Mouse (Mus musculus): Measurements from ENCODE around the gene Pgpep1. TPM values are rescaled to one million over a fixed set of nuclear protein-coding genes. Genes with fewer than 3 reads are reported as not detected.

Gene Pgpep1
- polyA plus RNA-seq, 1 experiment, result 38.5 TPM

GRCm38 (mm10) chr8:70701982-70702841 lies 42.0 kb upstream of the Pgpep1 start:
- H3K4me2 ChIP-seq (ENCODE audit: low read depth), result peak overlapping the region; percentile 89

GRCm38 (mm10) chr8:70701048-70701981 lies 41.1 kb upstream of the Pgpep1 start:
- H3K4me2 ChIP-seq (ENCODE audit: low read depth), result peak overlapping the region; percentile 89
- TF ChIP-seq TCF3 (IDR thresholded peaks at IDR 0.05; ENCODE audit: insufficient read length, low read depth) (no peak), MYOD1 (IDR thresholded peaks at IDR 0.05; ENCODE audit: control insufficient read depth in 1 of 3, insufficient read length in 2 of 3, low read depth in 2 of 3) (peak in 2 of 3 experiments; percentile 45 to 79), POLR2AphosphoS2 (IDR thresholded peaks at IDR 0.05; ENCODE audit: insufficient read length, low read depth) (peak; percentile 26), TCF12 (IDR thresholded peaks at IDR 0.05; ENCODE audit: insufficient read depth, poor library complexity, severe bottlenecking) (no peak), USF1 (IDR thresholded peaks at IDR 0.05; ENCODE audit: low read depth) (no peak), POLR2A (IDR thresholded peaks at IDR 0.05; ENCODE audit: insufficient read length, low read depth) (peak; percentile 50), MYOG (IDR thresholded peaks at IDR 0.05; ENCODE audit: control insufficient read depth in 1 of 3, insufficient read depth in 1 of 3, insufficient read length in 2 of 3, low read depth in 2 of 3) (peak; percentile 24 to 85 (median 52))
- H3ac ChIP-seq (ENCODE audit: control insufficient read depth, insufficient read length), result no peak overlapping the region
- peaks cover 20% of the 10 kb centered on the region for H3K79me2 ChIP-seq (ENCODE audit: control insufficient read depth, insufficient read depth)
- no peaks in the 10 kb centered on the region for H3K27me3 ChIP-seq (ENCODE audit: control insufficient read depth, insufficient read depth, insufficient read length)
- H3K4me3 ChIP-seq, result peak overlapping the region; percentile 94
- H3K36me3 ChIP-seq (ENCODE audit: control insufficient read depth, insufficient read depth), result no peaks in the 10 kb centered on the region

More at GRCm38 (mm10) chr8:70701982-70702841, 42.0 kb upstream of the Pgpep1 start:
- TF ChIP-seq REST (IDR thresholded peaks at IDR 0.05; ENCODE audit: insufficient read depth, insufficient read length) (no peak), MAX (IDR thresholded peaks at IDR 0.05; ENCODE audit: low read depth) (no peak), USF1 (IDR thresholded peaks at IDR 0.05; ENCODE audit: low read depth) (peak; percentile 56), POLR2AphosphoS2 (IDR thresholded peaks at IDR 0.05; ENCODE audit: insufficient read length, low read depth) (peak; percentile 28)
- Histone ChIP-seq H3K27me3 (ENCODE audit: control insufficient read depth, insufficient read depth, insufficient read length) (no peaks in the 10 kb centered on the region), H3K4me3 (peak overlapping the region; percentile 94), H3K79me2 (ENCODE audit: control insufficient read depth, insufficient read depth) (peaks cover 20% of the 10 kb centered on the region), H3ac (ENCODE audit: control insufficient read depth, insufficient read length) (no peak overlapping the region), H3K36me3 (ENCODE audit: control insufficient read depth, insufficient read depth) (no peaks in the 10 kb centered on the region)

GRCm38 (mm10) chr8:70700555-70700922 lies 40.4 kb upstream of the Pgpep1 start:
- Histone ChIP-seq H3K27me3 (ENCODE audit: control insufficient read depth, insufficient read depth, insufficient read length) (no peaks in the 10 kb centered on the region), H3K79me2 (ENCODE audit: control insufficient read depth, insufficient read depth) (peaks cover 20% of the 10 kb centered on the region), H3K4me3 (peak overlapping the region; percentile 94), H3K4me2 (ENCODE audit: low read depth) (peak overlapping the region; percentile 89), H3K36me3 (ENCODE audit: control insufficient read depth, insufficient read depth) (no peaks in the 10 kb centered on the region), H3ac (ENCODE audit: control insufficient read depth, insufficient read length) (peak overlapping the region; percentile 68)
- no peak for TF ChIP-seq USF1 (IDR thresholded peaks at IDR 0.05; ENCODE audit: low read depth)
- no peak for TF ChIP-seq REST (IDR thresholded peaks at IDR 0.05; ENCODE audit: insufficient read depth, insufficient read length)
- TF ChIP-seq CEBPB (IDR thresholded peaks at IDR 0.05; ENCODE audit: insufficient read depth, poor library complexity, severe bottlenecking), result no peak
- TF ChIP-seq TCF12 (IDR thresholded peaks at IDR 0.05; ENCODE audit: insufficient read depth, poor library complexity, severe bottlenecking), result no peak
- no peak for TF ChIP-seq MAX (IDR thresholded peaks at IDR 0.05; ENCODE audit: low read depth)
- TF ChIP-seq POLR2A (IDR thresholded peaks at IDR 0.05; ENCODE audit: insufficient read length, low read depth), result peak; percentile 68
- peak in 2 of 3 experiments; percentile 79 to 83 for TF ChIP-seq MYOG (IDR thresholded peaks at IDR 0.05; ENCODE audit: control insufficient read depth in 1 of 3, insufficient read depth in 1 of 3, insufficient read length in 2 of 3, low read depth in 2 of 3)
- peak; percentile 50 for TF ChIP-seq TCF3 (IDR thresholded peaks at IDR 0.05; ENCODE audit: insufficient read length, low read depth)
- TF ChIP-seq MYOD1 (IDR thresholded peaks at IDR 0.05; ENCODE audit: control insufficient read depth in 1 of 3, insufficient read length in 2 of 3, low read depth in 2 of 3), result peak in 2 of 3 experiments; percentile 68 to 83
- no peak for TF ChIP-seq SRF (IDR thresholded peaks at IDR 0.05; ENCODE audit: control insufficient read depth, insufficient read length, low read depth)
- peak; percentile 84 for TF ChIP-seq POLR2AphosphoS2 (IDR thresholded peaks at IDR 0.05; ENCODE audit: insufficient read length, low read depth)
- TF ChIP-seq E2F4 (IDR thresholded peaks at IDR 0.05; ENCODE audit: insufficient read depth), result no peak

GRCm38 (mm10) chr8:70699834-70700554 lies 39.8 kb upstream of the Pgpep1 start:
- Histone ChIP-seq H3K4me2 (ENCODE audit: low read depth) (peak overlapping the region; percentile 89), H3ac (ENCODE audit: control insufficient read depth, insufficient read length) (peak overlapping the region; percentile 68), H3K27me3 (ENCODE audit: control insufficient read depth, insufficient read depth, insufficient read length) (no peaks in the 10 kb centered on the region), H3K4me3 (peak overlapping the region; percentile 94), H3K36me3 (ENCODE audit: control insufficient read depth, insufficient read depth) (no peaks in the 10 kb centered on the region), H3K79me2 (ENCODE audit: control insufficient read depth, insufficient read depth) (peaks cover 20% of the 10 kb centered on the region)
- TF ChIP-seq POLR2AphosphoS2 (IDR thresholded peaks at IDR 0.05; ENCODE audit: insufficient read length, low read depth) (peak; percentile 92), MYOG (IDR thresholded peaks at IDR 0.05; ENCODE audit: control insufficient read depth in 1 of 3, insufficient read depth in 1 of 3, insufficient read length in 2 of 3, low read depth in 2 of 3) (peak; percentile 72 to 95 (median 93)), REST (IDR thresholded peaks at IDR 0.05; ENCODE audit: insufficient read depth, insufficient read length) (no peak), SRF (IDR thresholded peaks at IDR 0.05; ENCODE audit: control insufficient read depth, insufficient read length, low read depth) (no peak), TCF3 (IDR thresholded peaks at IDR 0.05; ENCODE audit: insufficient read length, low read depth) (peak; percentile 75), POLR2A (IDR thresholded peaks at IDR 0.05; ENCODE audit: insufficient read length, low read depth) (peak; percentile 84), MYOD1 (IDR thresholded peaks at IDR 0.05; ENCODE audit: control insufficient read depth in 1 of 3, insufficient read length in 2 of 3, low read depth in 2 of 3) (peak in 2 of 3 experiments; percentile 89 to 92)

Data from myocyte (in vitro differentiated cells).